Comparison of ENCODE assay signal across 10 mouse cellular contexts in the genomic region with DNA sequence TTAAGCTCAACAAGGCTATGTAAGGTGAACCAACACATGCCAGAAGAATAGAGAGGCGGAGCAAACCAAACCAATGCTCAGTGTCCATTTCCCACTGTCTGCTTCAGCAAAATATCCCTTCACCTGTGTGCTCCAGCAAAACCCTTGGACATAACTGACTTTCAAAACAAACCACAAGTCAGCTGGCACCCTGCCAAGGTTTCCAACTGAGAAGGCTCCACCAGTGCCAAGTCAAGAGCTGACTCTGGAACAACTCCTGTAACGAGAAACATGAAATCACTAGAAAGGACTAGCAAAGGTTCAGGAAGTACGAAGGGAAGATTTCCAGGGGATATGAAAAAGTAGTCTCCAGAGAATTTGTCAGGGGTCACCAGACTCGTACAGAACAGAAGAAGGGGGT. TPM values are rescaled to one million over a fixed set of nuclear protein-coding genes. Genes with fewer than 3 reads are reported as not detected.
DNase-seq lines count a peak whose midpoint lies in the region; ATAC-seq lines count a peak whose summit lies in the region.
"Had no signal": no experiment of that assay in that cellular context is flagged by ENCODE, and none has a peak within 500 bp of the region (broad histone marks: within the 10 kb centered on the region; RNA-seq: fewer than 3 reads in every experiment).

No protein-coding gene starts in this region.

- ATAC-seq in intestine, embryonic 15.5 days, result no peak
- no peak for ATAC-seq in forebrain, embryonic 13.5 days

- H3K9me3 ChIP-seq in intestine, embryonic 15.5 days, result no peaks in the 10 kb centered on the region
- H3K9me3 ChIP-seq in forebrain, embryonic 13.5 days (replicated peaks), result no peaks in the 10 kb centered on the region

- no peak overlapping the region for H3K9ac ChIP-seq in intestine, embryonic 15.5 days
- no peak overlapping the region for H3K9ac ChIP-seq in forebrain, embryonic 13.5 days
- H3K9ac ChIP-seq: liver, embryonic 14.5 days had no signal

- intact Hi-C loops in heart, postnatal 10 days (cut with DNase I), result loop anchor here (10.0 kb wide), 1 partner anchor 184 kb away; a partner anchor contains a TSS

- peak; percentile 3 to 21 for DNase-seq in frontal cortex, adult 2 months (ENCODE audit: extremely low spot score in 1 of 2, low spot score in 1 of 2)
- DNase-seq in frontal cortex, postnatal 36 days (ENCODE audit: low spot score in 2 of 2), result no peak
- peak; percentile 39 for DNase-seq in MN1 (ENCODE audit: low spot score)
- peak; percentile 75 to 81 for DNase-seq in cerebellum, postnatal 10 days
- peak; percentile 83 to 87 for DNase-seq in heart, postnatal 10 days
- peak; percentile 80 for DNase-seq in lung, postnatal 14 days

- 56% methylated on average over 4 of the region's 4 CpGs for WGBS in intestine, embryonic 15.5 days
- WGBS in forebrain, embryonic 13.5 days, result 50% methylated on average over 4 of the region's 4 CpGs

- H3K4me3 ChIP-seq in intestine, embryonic 15.5 days (replicated peaks), result no peak overlapping the region
- no peak overlapping the region for H3K4me3 ChIP-seq in forebrain, embryonic 13.5 days

- H3K27me3 ChIP-seq in intestine, embryonic 15.5 days (replicated peaks), result no peaks in the 10 kb centered on the region
- H3K27me3 ChIP-seq in forebrain, embryonic 13.5 days, result no peaks in the 10 kb centered on the region

- no peak overlapping the region for H3K4me2 ChIP-seq in intestine, embryonic 15.5 days (replicated peaks)
- H3K4me2 ChIP-seq in forebrain, embryonic 13.5 days, result no peak overlapping the region

- H3K4me1 ChIP-seq in intestine, embryonic 15.5 days (replicated peaks), result peaks cover 23% of the 10 kb centered on the region; the same call in 1 of the 2 replicates
- H3K4me1 ChIP-seq in forebrain, embryonic 13.5 days, result no peaks in the 10 kb centered on the region

- no peak overlapping the region for H3K27ac ChIP-seq in intestine, embryonic 15.5 days
- H3K27ac ChIP-seq in forebrain, embryonic 13.5 days, result no peak overlapping the region
- H3K27ac ChIP-seq: liver, embryonic 14.5 days had no signal

- peaks cover 5% of the 10 kb centered on the region; the same call in 1 of the 2 replicates for H3K36me3 ChIP-seq in intestine, embryonic 15.5 days
- H3K36me3 ChIP-seq in forebrain, embryonic 13.5 days (ENCODE audit: poor library complexity, severe bottlenecking), result peaks cover 16% of the 10 kb centered on the region

RNA-seq across cellular contexts. Expression of a gene that starts 4.5 kb away (rescaled TPM):
- polyA plus RNA-seq in frontal cortex, adult 2 months (2012; rRNA removed), result 4.1 and 4.7 TPM in 2 replicates
- total RNA-seq in heart, postnatal 10 days (2021), result 10 to 100 TPM; 21.5 to 24.8 TPM
- polyA plus RNA-seq in intestine, embryonic 15.5 days (2015; fragmentation: Nextera tagmentation; extraction: Ambion mirVana), result 1.3 TPM in 2 replicates
- polyA plus RNA-seq in forebrain, embryonic 13.5 days (2015; fragmentation: Nextera tagmentation; extraction: Ambion mirVana), result 0.14 and 0.40 TPM in 2 replicates

RNA-seq across cellular contexts. Expression of a gene that starts 21.4 kb away (rescaled TPM):
- polyA plus RNA-seq in frontal cortex, adult 2 months (2012; rRNA removed), result 3.8 and 5.3 TPM in 2 replicates
- total RNA-seq in heart, postnatal 10 days (2021), result 10 to 100 TPM; 14.5 to 16.7 TPM
- 95.1 and 108 TPM in 2 replicates for polyA plus RNA-seq in intestine, embryonic 15.5 days (2015; fragmentation: Nextera tagmentation; extraction: Ambion mirVana)
- polyA plus RNA-seq in forebrain, embryonic 13.5 days (2015; fragmentation: Nextera tagmentation; extraction: Ambion mirVana), result 12.5 and 13.4 TPM in 2 replicates

RNA-seq across cellular contexts. Expression of a gene that starts 38.2 kb away (rescaled TPM):
- polyA plus RNA-seq in frontal cortex, adult 2 months (2012; rRNA removed), result not detected in 2 replicates
- not detected for total RNA-seq in heart, postnatal 10 days (2021)
- not detected in 2 replicates for polyA plus RNA-seq in intestine, embryonic 15.5 days (2015; fragmentation: Nextera tagmentation; extraction: Ambion mirVana)
- not detected in 2 replicates for polyA plus RNA-seq in forebrain, embryonic 13.5 days (2015; fragmentation: Nextera tagmentation; extraction: Ambion mirVana)
- polyA plus RNA-seq: liver, embryonic 14.5 days; spleen, adult 2 months had no signal

Comparison
In these comparisons a context has a peak if more than half of its experiments do, and no peak if none do; other contexts are left out.
1. DNase-seq: peak in frontal cortex, adult 2 months (2 of 2), MN1 (single experiment), cerebellum, postnatal 10 days (2 of 2), heart, postnatal 10 days (2 of 2) and lung, postnatal 14 days (single experiment); none in frontal cortex, postnatal 36 days (0 of 2).